ENCODE assay signal across 8 mouse cellular contexts in genomic region chr7:16614888-16615715, GRCm38 (mm10). TPM values are rescaled to one million over a fixed set of nuclear protein-coding genes. Genes with fewer than 3 reads are reported as not detected.
A peak's percentile ranks its signal among the peaks of the same experiment; 100 is the strongest.
DNase-seq lines count a peak whose midpoint lies in the region; ATAC-seq and TF ChIP-seq lines count a peak whose summit lies in the region.

Gene Arhgap35, minus strand, starts transcription at chr7:16614993.

- H3K27ac ChIP-seq in heart, embryonic 11.5 days (ENCODE audit: low read depth, low read length), result peak within 1 kb of the TSS; percentile 99
- H3K27ac ChIP-seq in kidney, embryonic 16.5 days (ENCODE audit: low read length), result peak within 1 kb of the TSS; percentile 100
- peak within 1 kb of the TSS; percentile 99 for H3K27ac ChIP-seq in liver, adult 2 months (replicated peaks; ENCODE audit: insufficient read depth, low read depth, low read length)

- peaks cover 39% of the 10 kb centered on the region for H3K79me3 ChIP-seq in C2C12 (ENCODE audit: low read depth)

- no peaks in the 10 kb centered on the region for H3K36me3 ChIP-seq in C2C12 (ENCODE audit: control insufficient read depth, insufficient read depth)
- H3K36me3 ChIP-seq in erythroblast, embryonic 14.5 days (ENCODE audit: control insufficient read depth), result no peaks in the 10 kb centered on the region
- H3K36me3 ChIP-seq in heart, embryonic 11.5 days (ENCODE audit: control insufficient read depth, insufficient read depth, low read length), result no peaks in the 10 kb centered on the region
- no peaks in the 10 kb centered on the region for H3K36me3 ChIP-seq in kidney, embryonic 16.5 days (ENCODE audit: insufficient read depth, low read length)
- no peaks in the 10 kb centered on the region for H3K36me3 ChIP-seq in liver, adult 2 months (ENCODE audit: control insufficient read depth, insufficient read depth, low read length)
- no peaks in the 10 kb centered on the region for H3K36me3 ChIP-seq in myocyte (ENCODE audit: control insufficient read depth, insufficient read depth)
- H3K36me3 ChIP-seq in splenic B cell, adult 2 months (ENCODE audit: control insufficient read depth, insufficient read depth, low read length, poor library complexity, severe bottlenecking), result no peaks in the 10 kb centered on the region

- peak within 1 kb of the TSS; percentile 94 for H3K9ac ChIP-seq in heart, embryonic 11.5 days (ENCODE audit: low read depth, low read length)
- H3K9ac ChIP-seq in kidney, embryonic 16.5 days (replicated peaks; ENCODE audit: low read length), result peak within 1 kb of the TSS; percentile 99
- peak within 1 kb of the TSS; percentile 99 for H3K9ac ChIP-seq in liver, adult 2 months (ENCODE audit: low read depth, low read length)

- peak within 1 kb of the TSS; percentile 75 for H3K4me2 ChIP-seq in heart, embryonic 11.5 days
- H3K4me2 ChIP-seq in kidney, embryonic 16.5 days (replicated peaks; ENCODE audit: low read depth, low read length), result peak within 1 kb of the TSS; percentile 87
- H3K4me2 ChIP-seq in myocyte (ENCODE audit: low read depth), result peak within 1 kb of the TSS; percentile 87

- under 1% methylated on average over 76 of the region's 78 CpGs for WGBS in heart, embryonic 11.5 days (ENCODE audit: insufficient replicate concordance)
- WGBS in kidney, embryonic 16.5 days, result under 1% methylated on average over 78 of the region's 78 CpGs
- under 1% methylated on average over 76 of the region's 78 CpGs for WGBS in liver, adult 2 months

- ATAC-seq in heart, embryonic 11.5 days (replicated peaks; ENCODE audit: insufficient number of reproducible peaks, low FRiP score, low TSS enrichment), result peak; percentile 94
- ATAC-seq in kidney, embryonic 16.5 days (ENCODE audit: low FRiP score, low TSS enrichment), result peak; percentile 99

- peaks cover 42% of the 10 kb centered on the region for H3K79me2 ChIP-seq in C2C12 (ENCODE audit: control insufficient read depth, insufficient read depth)
- H3K79me2 ChIP-seq in liver, adult 2 months (ENCODE audit: control insufficient read depth, insufficient read depth, low read length), result peaks cover 31% of the 10 kb centered on the region
- peaks cover 39% of the 10 kb centered on the region for H3K79me2 ChIP-seq in myocyte (ENCODE audit: control insufficient read depth, insufficient read depth)

- H3K27me3 ChIP-seq in C2C12 (ENCODE audit: control insufficient read depth, insufficient read depth, insufficient read length) (no peaks in the 10 kb centered on the region), myocyte (ENCODE audit: control insufficient read depth, insufficient read depth, insufficient read length) (no peaks in the 10 kb centered on the region)
- H3K27me3 ChIP-seq in erythroblast, embryonic 14.5 days (ENCODE audit: control insufficient read depth), result peaks cover 52% of the 10 kb centered on the region
- H3K27me3 ChIP-seq in heart, embryonic 11.5 days (ENCODE audit: control insufficient read depth, insufficient read depth, low read length), result no peaks in the 10 kb centered on the region
- no peaks in the 10 kb centered on the region for H3K27me3 ChIP-seq in kidney, embryonic 16.5 days (ENCODE audit: insufficient read depth, low read length)
- no peaks in the 10 kb centered on the region for H3K27me3 ChIP-seq in liver, adult 2 months (ENCODE audit: control insufficient read depth, insufficient read depth, low read length)
- H3K27me3 ChIP-seq in splenic B cell, adult 2 months (ENCODE audit: control insufficient read depth, insufficient read depth, low read length, poor library complexity, severe bottlenecking), result no peaks in the 10 kb centered on the region

- H3ac ChIP-seq in C2C12 (ENCODE audit: control insufficient read depth, insufficient read length, low read depth), result peak within 1 kb of the TSS; percentile 94
- H3ac ChIP-seq in myocyte (ENCODE audit: control insufficient read depth, insufficient read length), result peak within 1 kb of the TSS; percentile 100

- peak; percentile 81 for TF ChIP-seq POLR2A in brain, embryonic 14.5 days (IDR thresholded peaks at IDR 0.05; ENCODE audit: borderline replicate concordance, extremely low read depth, insufficient read depth, insufficient read length, poor library complexity, severe bottlenecking)
- TF ChIP-seq POLR2A in liver, adult 2 months (IDR thresholded peaks at IDR 0.05; ENCODE audit: extremely low read depth, insufficient read depth, low read length), result peak; percentile 66
- peak; percentile 82 for TF ChIP-seq POLR2A in myocyte (IDR thresholded peaks at IDR 0.05; ENCODE audit: insufficient read length, low read depth)

- DNase-seq in brain, embryonic 14.5 days (ENCODE audit: low read depth), result peak; percentile 100
- peak; percentile 97 for DNase-seq in liver, adult 2 months (ENCODE audit: extremely low read depth, low read depth, low spot score)
- peak; percentile 97 for DNase-seq in splenic B cell, adult 2 months (ENCODE audit: low read depth, low spot score)

- no peaks in the 10 kb centered on the region; the same call in 1 of the 2 replicates for H3K9me3 ChIP-seq in erythroblast, embryonic 14.5 days (ENCODE audit: control insufficient read depth, low read length)
- H3K9me3 ChIP-seq in heart, embryonic 11.5 days (replicated peaks; ENCODE audit: control insufficient read depth, low read length), result no peaks in the 10 kb centered on the region
- H3K9me3 ChIP-seq in kidney, embryonic 16.5 days (ENCODE audit: low read length), result no peaks in the 10 kb centered on the region

- no peak for TF ChIP-seq CTCF in C2C12 (IDR thresholded peaks at IDR 0.05; ENCODE audit: control insufficient read depth, insufficient read depth, insufficient read length)
- TF ChIP-seq CTCF in brain, embryonic 14.5 days (IDR thresholded peaks at IDR 0.05; ENCODE audit: borderline replicate concordance, extremely low read depth, insufficient read depth, insufficient read length), result no peak
- no peak for TF ChIP-seq CTCF in liver, adult 2 months (IDR thresholded peaks at IDR 0.05; ENCODE audit: low read depth, low read length)

- peaks cover 28% of the 10 kb centered on the region for H3K4me1 ChIP-seq in erythroblast, embryonic 14.5 days (ENCODE audit: control insufficient read depth)
- H3K4me1 ChIP-seq in heart, embryonic 11.5 days (ENCODE audit: control insufficient read depth, insufficient read depth, low read length), result peaks cover 42% of the 10 kb centered on the region
- peaks cover 59% of the 10 kb centered on the region for H3K4me1 ChIP-seq in kidney, embryonic 16.5 days (ENCODE audit: insufficient read depth, low read length)
- peaks cover 24% of the 10 kb centered on the region for H3K4me1 ChIP-seq in liver, adult 2 months (ENCODE audit: control insufficient read depth, insufficient read depth, low read length)

- peak within 1 kb of the TSS; percentile 51 for H3K4me3 ChIP-seq in C2C12 (ENCODE audit: insufficient read depth, poor library complexity, severe bottlenecking)
- peak within 1 kb of the TSS; percentile 68 for H3K4me3 ChIP-seq in erythroblast, embryonic 14.5 days (replicated peaks)
- peak within 1 kb of the TSS; percentile 73 for H3K4me3 ChIP-seq in heart, embryonic 11.5 days (ENCODE audit: low read depth, low read length)
- H3K4me3 ChIP-seq in kidney, embryonic 16.5 days (ENCODE audit: low read length), result peak within 1 kb of the TSS; percentile 95
- peak within 1 kb of the TSS; percentile 90 for H3K4me3 ChIP-seq in liver, adult 2 months (ENCODE audit: insufficient read depth, low read depth, low read length)
- peak within 1 kb of the TSS; percentile 65 for H3K4me3 ChIP-seq in myocyte

TF ChIP-seq in C2C12, 6 proteins besides CTCF, POLR2A, EP300 and RAD21:
- TF ChIP-seq MAX (IDR thresholded peaks at IDR 0.05) (no peak), USF1 (IDR thresholded peaks at IDR 0.05; ENCODE audit: low read depth) (peak; percentile 90)

TF ChIP-seq in myocyte, 11 proteins besides CTCF, POLR2A, EP300 and RAD21:
- TF ChIP-seq USF1 (IDR thresholded peaks at IDR 0.05; ENCODE audit: low read depth), result peak; percentile 88
- peak; percentile 28 for TF ChIP-seq MAX (IDR thresholded peaks at IDR 0.05; ENCODE audit: low read depth)
- no peak for TF ChIP-seq E2F4 (IDR thresholded peaks at IDR 0.05; ENCODE audit: insufficient read depth)
- no peak for TF ChIP-seq MYOG (IDR thresholded peaks at IDR 0.05; ENCODE audit: control insufficient read depth in 1 of 3, insufficient read depth in 1 of 3, insufficient read length in 2 of 3, low read depth in 2 of 3)
- peak in 1 of 3 experiments; percentile 9 for TF ChIP-seq MYOD1 (IDR thresholded peaks at IDR 0.05; ENCODE audit: control insufficient read depth in 1 of 3, insufficient read length in 2 of 3, low read depth in 2 of 3)
- TF ChIP-seq POLR2AphosphoS2 (IDR thresholded peaks at IDR 0.05; ENCODE audit: insufficient read length, low read depth), result peak; percentile 84
- TF ChIP-seq TCF12 (IDR thresholded peaks at IDR 0.05; ENCODE audit: insufficient read depth, poor library complexity, severe bottlenecking), result no peak
- no peak for TF ChIP-seq REST (IDR thresholded peaks at IDR 0.05; ENCODE audit: insufficient read depth, insufficient read length)
- peak; percentile 46 for TF ChIP-seq SRF (IDR thresholded peaks at IDR 0.05; ENCODE audit: control insufficient read depth, insufficient read length, low read depth)
- TF ChIP-seq TCF3 (IDR thresholded peaks at IDR 0.05; ENCODE audit: insufficient read length, low read depth), result no peak
- TF ChIP-seq CEBPB (IDR thresholded peaks at IDR 0.05; ENCODE audit: insufficient read depth, poor library complexity, severe bottlenecking), result no peak
TF ChIP-seq in myocyte: peak in this region for 5.

RNA-seq across cellular contexts. Expression of gene Arhgap35, which starts in this region (rescaled TPM):
- 26.8 TPM for polyA plus RNA-seq in C2C12 (2012; fragmentation: generic; extraction: Trizol)
- polyA plus RNA-seq in brain, embryonic 14.5 days (2012; rRNA removed), result 48.1 and 75.2 TPM in 2 replicates
- 0.04 and 0.06 TPM in 2 replicates for polyA plus RNA-seq in erythroblast, embryonic 14.5 days (2012)
- 15.9 and 17.2 TPM in 2 replicates for polyA plus RNA-seq in heart, embryonic 11.5 days (2014; fragmentation: Nextera tagmentation; extraction: Ambion mirVana)
- 17.3 and 18.9 TPM in 2 replicates for polyA plus RNA-seq in kidney, embryonic 16.5 days (2015; fragmentation: Nextera tagmentation; extraction: Ambion mirVana)
- total RNA-seq in liver, adult 2 months (2014; rRNA removed), result 30.4 and 38.9 TPM in 2 replicates
- polyA plus RNA-seq in liver, adult 2 months (2012; rRNA removed), result 20.7 and 22.2 TPM in 2 replicates
- 21.7 TPM for polyA plus RNA-seq in myocyte (2012; fragmentation: generic; extraction: Trizol)

Comparison
In these comparisons a context has a peak if more than half of its experiments do, and no peak if none do; other contexts are left out.
1. Peak in every context shown above with its lines: DNase-seq, ATAC-seq, H3K4me3 ChIP-seq and H3K27ac ChIP-seq.
2. RNA of gene Arhgap35 (polyA plus RNA-seq): 48.1 to 75.2 TPM in brain, embryonic 14.5 days, 26.8 TPM in C2C12 (single experiment), 20.7 to 22.2 TPM in liver, adult 2 months, 21.7 TPM in myocyte (single experiment), 17.3 to 18.9 TPM in kidney, embryonic 16.5 days and 15.9 to 17.2 TPM in heart, embryonic 11.5 days; 0.04 to 0.06 TPM in erythroblast, embryonic 14.5 days; every median in the first group is over 10 times any median in the second.